Comparison of ENCODE assay signal across 18 mouse cellular contexts in genomic region chr10:59426371-59426770, GRCm38 (mm10). TPM values are rescaled to one million over a fixed set of nuclear protein-coding genes. Genes with fewer than 3 reads are reported as not detected.
"Had no signal": no experiment of that assay in that cellular context is flagged by ENCODE, and none has a peak within 500 bp of the region (broad histone marks: within the 10 kb centered on the region; RNA-seq: fewer than 3 reads in every experiment).

No protein-coding gene starts in this region.

- H3K27me3 ChIP-seq: limb, embryonic 15.5 days; liver, embryonic 12.5 days; midbrain, embryonic 12.5 days; neural tube, embryonic 13.5 days; stomach, embryonic 15.5 days had no signal

- H3K36me3 ChIP-seq: limb, embryonic 15.5 days; midbrain, embryonic 12.5 days; neural tube, embryonic 13.5 days; stomach, embryonic 15.5 days had no signal

- H3K9me3 ChIP-seq: limb, embryonic 15.5 days; liver, embryonic 12.5 days; midbrain, embryonic 12.5 days; neural tube, embryonic 13.5 days; stomach, embryonic 15.5 days had no signal

- H3K4me3 ChIP-seq: limb, embryonic 15.5 days; liver, embryonic 12.5 days; midbrain, embryonic 12.5 days; neural tube, embryonic 13.5 days; stomach, embryonic 15.5 days had no signal

- H3K27ac ChIP-seq: hindbrain, postnatal 0 days; liver, embryonic 12.5 days; midbrain, embryonic 12.5 days; neural tube, embryonic 13.5 days; stomach, embryonic 15.5 days had no signal

- DNase-seq: layer of hippocampus, postnatal 36 days; lung, embryonic 14.5 days; lung, postnatal 4 days; right cerebral cortex, postnatal 14 days; thymus, adult 2 months; thymus, postnatal 25 days had no signal

- H3K4me2 ChIP-seq: limb, embryonic 15.5 days; liver, embryonic 12.5 days; lung, embryonic 14.5 days; midbrain, embryonic 12.5 days; neural tube, embryonic 13.5 days; stomach, embryonic 15.5 days had no signal

- ATAC-seq: hindbrain, postnatal 0 days; liver, embryonic 12.5 days; midbrain, embryonic 16.5 days had no signal

- H3K9ac ChIP-seq: limb, embryonic 15.5 days; liver, embryonic 12.5 days; lung, embryonic 14.5 days; midbrain, embryonic 12.5 days; neural tube, embryonic 13.5 days; stomach, embryonic 15.5 days had no signal

- H3K4me1 ChIP-seq: stomach, embryonic 15.5 days had no signal

RNA-seq across cellular contexts. Expression of gene Oit3, which starts 15.2 kb away (rescaled TPM):
- total RNA-seq: hindbrain, postnatal 0 days; layer of hippocampus, postnatal 36 days; megakaryocyte-erythroid progenitor cell, adult 5-6 weeks had no signal
- polyA plus RNA-seq: midbrain, embryonic 16.5 days had no signal

RNA-seq across cellular contexts. Expression of gene Pla2g12b, which starts 22.9 kb away (rescaled TPM):
- total RNA-seq: hindbrain, postnatal 0 days; layer of hippocampus, postnatal 36 days; left cerebral cortex, adult 8-10 months; left cerebral cortex, postnatal 25 days; megakaryocyte-erythroid progenitor cell, adult 5-6 weeks had no signal
- polyA plus RNA-seq: hindbrain, postnatal 0 days; limb, embryonic 11.5 days; lung, embryonic 14.5 days; midbrain, embryonic 12.5 days; midbrain, embryonic 16.5 days; neural tube, embryonic 13.5 days; spleen, adult 2 months; thymus, adult 2 months had no signal

RNA-seq across cellular contexts. Expression of gene Gm10273, which starts 30.9 kb away (rescaled TPM):
- polyA plus RNA-seq: neural tube, embryonic 13.5 days had no signal
